Mouse (Mus musculus): ENCODE data around the gene Med6.

- TF ChIP-seq CTCF (IDR thresholded peaks at IDR 0.05; ENCODE audit: borderline replicate concordance, insufficient read depth, low read depth, low read length) (no peak), POLR2A (IDR thresholded peaks at IDR 0.05; ENCODE audit: borderline replicate concordance, insufficient read depth, low read length) (no peak)
Measured at GRCm38 (mm10) chr12:81568374-81568773, 26.4 kb downstream of the Med6 start, which contains the start of gene Adam21.

Data from cerebellum, adult 2 months (tissue).